Mouse (Mus musculus) embryo, embryonic 11 days (tissue): ENCODE data around the gene Mgat4c.
"Not testable (repeated sequence)": the region's sequence is repeated elsewhere in the genome, so short reads cannot be mapped to it uniquely, and the experiment has no call there.

Experiments used
- DNase-seq: peaks from one replicate; pipeline ENCODE4 v3.0.0-alpha.2; 2015

The Mgat4c gene

GRCm38 (mm10) chr10:102155853-102156252 is 474.6 kb downstream of the Mgat4c start:
- no peak for DNase-seq

GRCm38 (mm10) chr10:102158809-102159208 is 477.5 kb downstream of the Mgat4c start:
- peak; percentile 13 for DNase-seq

GRCm38 (mm10) chr10:102184726-102185125 is 503.4 kb downstream of the Mgat4c start:
- peak; percentile 2 for DNase-seq

- no peak for DNase-seq
Measured at GRCm38 (mm10) chr10:102191646-102192045, 510.4 kb downstream of the Mgat4c start.

GRCm38 (mm10) chr10:102196850-102197249 is 515.6 kb downstream of the Mgat4c start:
- DNase-seq = no peak

- peak; percentile 18 for DNase-seq
Measured at GRCm38 (mm10) chr10:102238558-102239211, 557.4 kb downstream of the Mgat4c start.

GRCm38 (mm10) chr10:102243897-102244296 is 562.6 kb downstream of the Mgat4c start:
- no peak for DNase-seq

- no peak for DNase-seq
Measured at GRCm38 (mm10) chr10:102244601-102245000, 563.3 kb downstream of the Mgat4c start.

- no peak for DNase-seq
Measured at GRCm38 (mm10) chr10:102245269-102245668, 564.0 kb downstream of the Mgat4c start.

- no peak for DNase-seq
Measured at GRCm38 (mm10) chr10:102308892-102309479, 627.7 kb downstream of the Mgat4c start.

- DNase-seq = peak; percentile 43
Measured at GRCm38 (mm10) chr10:102365685-102366381, 684.5 kb downstream of the Mgat4c start.

GRCm38 (mm10) chr10:102370576-102370975 is 689.3 kb downstream of the Mgat4c start:
- DNase-seq = no peak

- DNase-seq = no peak
Measured at GRCm38 (mm10) chr10:102372111-102372510, 690.8 kb downstream of the Mgat4c start.

- DNase-seq = no peak
Measured at GRCm38 (mm10) chr10:102374061-102374460, 692.8 kb downstream of the Mgat4c start.

GRCm38 (mm10) chr10:102377377-102377776 is 696.1 kb downstream of the Mgat4c start:
- no peak for DNase-seq

- DNase-seq = no peak
Measured at GRCm38 (mm10) chr10:102389223-102389622, 707.9 kb downstream of the Mgat4c start.

GRCm38 (mm10) chr10:102417654-102418272 is 736.5 kb downstream of the Mgat4c start:
- peak; percentile 21 for DNase-seq

GRCm38 (mm10) chr10:102435048-102435447 is 753.8 kb downstream of the Mgat4c start:
- DNase-seq = peak; percentile 44

- not testable (repeated sequence) for DNase-seq
Measured at GRCm38 (mm10) chr10:102435467-102435866, 754.2 kb downstream of the Mgat4c start.
